Mouse (Mus musculus): ENCODE results near the gene Snap25.

Gene Snap25

GRCm38 (mm10) chr2:136712441-136713015 is 725 bp upstream of the Snap25 start:
- peak; percentile 13 for DNase-seq (ENCODE audit: low spot score)

GRCm38 (mm10) chr2:136714008-136714411 is 757 bp downstream of the Snap25 start:
- DNase-seq (ENCODE audit: low spot score): peak; percentile 52

GRCm38 (mm10) chr2:136715531-136715930 is 2.3 kb downstream of the Snap25 start:
- no peak for DNase-seq (ENCODE audit: low spot score)

GRCm38 (mm10) chr2:136716400-136716799 is 3.1 kb downstream of the Snap25 start:
- no peak for DNase-seq (ENCODE audit: low spot score)

- DNase-seq (ENCODE audit: low spot score): peak; percentile 59
Observed at GRCm38 (mm10) chr2:136720235-136720634, 7.0 kb downstream of the Snap25 start.

- no peak for DNase-seq (ENCODE audit: low spot score)
Observed at GRCm38 (mm10) chr2:136738260-136738659, 25.0 kb downstream of the Snap25 start.

- DNase-seq (ENCODE audit: low spot score): no peak
Observed at GRCm38 (mm10) chr2:136742230-136742629, 29.0 kb downstream of the Snap25 start.

- DNase-seq (ENCODE audit: low spot score): peak; percentile 26
Observed at GRCm38 (mm10) chr2:136744683-136745326, 31.6 kb downstream of the Snap25 start.

- DNase-seq (ENCODE audit: low spot score): no peak
Observed at GRCm38 (mm10) chr2:136745327-136745994, 32.2 kb downstream of the Snap25 start.

GRCm38 (mm10) chr2:136753682-136754081 is 40.4 kb downstream of the Snap25 start:
- DNase-seq (ENCODE audit: low spot score): peak; percentile 28

- no peak for DNase-seq (ENCODE audit: low spot score)
Observed at GRCm38 (mm10) chr2:136758809-136759551, 45.7 kb downstream of the Snap25 start.

- no peak for DNase-seq (ENCODE audit: low spot score)
Observed at GRCm38 (mm10) chr2:136778156-136778555, 64.9 kb downstream of the Snap25 start.

- no peak for DNase-seq (ENCODE audit: low spot score)
Observed at GRCm38 (mm10) chr2:136778674-136779073, 65.4 kb downstream of the Snap25 start.

- no peak for DNase-seq (ENCODE audit: low spot score)
Observed at GRCm38 (mm10) chr2:136780268-136780667, 67.0 kb downstream of the Snap25 start.

GRCm38 (mm10) chr2:136784310-136784709 is 71.1 kb downstream of the Snap25 start:
- DNase-seq (ENCODE audit: low spot score): peak; percentile 33

- DNase-seq (ENCODE audit: low spot score): peak; percentile 54
Observed at GRCm38 (mm10) chr2:136788379-136788778, 75.1 kb downstream of the Snap25 start.

GRCm38 (mm10) chr2:136796518-136796917 is 83.3 kb downstream of the Snap25 start:
- no peak for DNase-seq (ENCODE audit: low spot score)

GRCm38 (mm10) chr2:136798887-136799430 is 85.7 kb downstream of the Snap25 start:
- no peak for DNase-seq (ENCODE audit: low spot score)

GRCm38 (mm10) chr2:136801102-136801501 is 87.8 kb downstream of the Snap25 start:
- no peak for DNase-seq (ENCODE audit: low spot score)

GRCm38 (mm10) chr2:136802076-136802475 is 88.8 kb downstream of the Snap25 start:
- DNase-seq (ENCODE audit: low spot score): no peak

- DNase-seq (ENCODE audit: low spot score): peak; percentile 71
Observed at GRCm38 (mm10) chr2:136803142-136803541, 89.9 kb downstream of the Snap25 start.

- DNase-seq (ENCODE audit: low spot score): no peak
Observed at GRCm38 (mm10) chr2:136807992-136808726, 94.9 kb downstream of the Snap25 start.

Data from layer of hippocampus, adult 11-12 months (tissue).